Mouse (Mus musculus): ENCODE results near the gene Mob3c.

- TF ChIP-seq EP300 (IDR thresholded peaks at IDR 0.05; ENCODE audit: low read depth) (no peak), CTCF (IDR thresholded peaks at IDR 0.05; ENCODE audit: low read depth) (no peak)
These were observed 7.7 kb downstream of the Mob3c start for GRCm38 (mm10) chr4:115835576-115835975.
